Mouse (Mus musculus): ENCODE data around the gene Cpn2.

The Cpn2 gene

DNA sequence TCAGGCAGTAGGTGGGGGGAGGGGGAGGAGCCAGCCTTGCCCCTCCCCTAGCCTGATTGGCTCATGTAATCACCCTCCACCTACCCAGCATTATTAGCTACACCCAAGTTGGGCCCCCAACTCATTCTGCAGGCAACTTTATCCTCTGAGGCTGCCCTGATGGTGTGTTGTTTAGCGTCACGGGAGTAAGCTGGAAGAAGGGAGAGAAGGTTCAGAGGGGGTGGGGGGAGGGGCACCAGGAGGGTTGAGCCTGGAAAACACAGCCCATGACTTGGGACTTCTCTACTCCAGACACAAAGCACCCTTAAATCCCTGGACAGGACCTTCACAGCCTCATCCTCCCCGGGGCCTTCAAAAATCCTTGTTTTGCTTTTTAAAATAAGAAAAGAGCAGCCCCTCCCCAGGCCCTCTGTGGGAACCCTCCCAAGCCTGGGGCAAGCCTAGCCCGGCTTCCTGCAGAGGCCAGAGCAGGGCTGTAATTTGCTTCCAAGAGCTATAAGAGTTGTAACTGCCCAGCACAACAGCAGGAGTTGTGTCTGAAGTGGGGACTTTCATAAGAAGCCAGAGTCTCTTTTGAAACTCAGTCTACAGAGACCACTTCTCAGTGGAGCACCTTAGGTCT is 13.5 kb upstream of the Cpn2 start:
- DNase-seq (ENCODE audit: low spot score) = no peak

GRCm38 (mm10) chr16:30278406-30278805 is 11.1 kb upstream of the Cpn2 start:
- no peak for DNase-seq (ENCODE audit: low spot score)

DNA sequence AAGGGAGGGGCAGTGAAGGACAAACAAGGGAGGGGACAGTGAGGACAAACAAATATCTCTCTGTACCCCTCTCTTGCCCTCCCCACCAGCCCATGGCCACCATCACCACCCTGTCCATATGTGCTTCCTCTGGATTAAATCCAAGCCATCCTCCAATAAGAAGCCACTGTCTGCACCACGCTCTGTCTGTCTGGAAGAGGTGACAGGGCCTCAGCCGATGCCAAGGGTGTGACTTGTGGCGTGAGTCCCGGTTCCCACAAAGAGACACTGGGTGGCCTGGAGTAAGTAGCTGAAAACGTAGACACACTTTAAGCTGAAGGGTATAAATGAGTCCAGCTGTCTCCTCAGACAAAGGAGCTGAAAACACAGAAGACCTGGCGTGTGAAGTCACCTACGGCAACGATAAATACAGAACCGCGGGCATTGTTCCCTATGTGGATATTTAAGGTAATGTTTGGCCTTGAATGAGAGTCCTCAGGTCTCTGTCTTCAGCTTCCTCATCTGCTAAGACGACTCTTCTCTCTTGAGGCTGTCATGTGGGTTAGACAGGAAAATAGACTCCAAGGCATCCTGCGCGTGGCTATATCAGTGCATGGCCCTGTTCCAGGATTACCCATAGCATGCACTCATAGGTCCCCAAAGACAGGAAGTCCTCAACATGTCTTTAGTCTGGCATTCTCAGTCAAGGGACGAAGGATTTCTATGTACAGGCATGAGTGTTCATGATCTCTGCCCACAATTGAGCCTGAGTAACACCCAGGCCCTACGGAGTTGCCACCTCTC is 8.4 kb upstream of the Cpn2 start:
- no peak for DNase-seq (ENCODE audit: low spot score)

DNA sequence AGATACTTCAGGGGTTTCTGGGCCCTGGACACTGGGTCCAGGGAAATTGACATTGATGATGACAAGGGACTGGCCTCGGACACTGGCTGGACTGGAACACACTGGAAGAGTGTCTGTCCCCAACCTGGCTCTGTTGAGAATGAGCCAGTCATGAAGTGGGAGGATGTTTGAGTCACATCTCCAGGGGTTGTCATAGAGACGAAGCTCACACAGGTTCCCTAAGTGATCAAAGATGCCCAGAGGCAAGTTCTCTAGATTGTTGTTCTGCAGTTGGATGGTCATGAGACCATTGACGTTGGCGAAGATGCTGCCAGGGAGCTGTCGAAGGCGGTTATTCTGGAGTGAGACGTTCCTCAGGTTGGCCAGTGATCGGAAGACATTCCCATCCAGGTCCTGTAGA is 5.8 kb upstream of the Cpn2 start:
- DNase-seq (ENCODE audit: low spot score) = no peak

- DNase-seq (ENCODE audit: low spot score) = no peak
These were observed 4.8 kb upstream of the Cpn2 start for GRCm38 (mm10) chr16:30271941-30272595.

- no peak for DNase-seq (ENCODE audit: low spot score)
These were observed 4.0 kb upstream of the Cpn2 start for GRCm38 (mm10) chr16:30271223-30271761.

- DNase-seq (ENCODE audit: low spot score) = no peak
These were observed 738 bp downstream of the Cpn2 start for GRCm38 (mm10) chr16:30266561-30266960.

GRCm38 (mm10) chr16:30265611-30266010 is 1.7 kb downstream of the Cpn2 start:
- DNase-seq (ENCODE audit: low spot score) = no peak

DNA sequence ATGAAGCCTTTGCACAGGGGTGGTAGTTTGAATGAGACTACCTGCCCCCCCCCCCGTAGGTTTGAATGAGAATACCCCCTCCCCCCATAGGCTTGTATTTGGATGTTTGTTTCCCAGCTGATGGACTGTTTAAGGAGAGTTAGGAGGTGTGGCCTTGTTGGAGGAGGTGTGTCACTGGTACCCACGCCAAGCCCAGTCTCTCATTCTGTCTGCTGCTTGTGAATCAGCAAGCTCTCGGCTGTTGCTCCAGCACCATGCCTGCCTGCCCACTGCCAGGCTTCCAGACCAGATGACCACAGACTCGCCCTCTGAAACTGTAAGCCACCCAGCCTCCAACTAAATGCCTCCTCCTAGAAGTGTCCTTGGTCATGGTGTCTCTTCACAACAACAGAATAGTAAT is 4.1 kb downstream of the Cpn2 start:
- DNase-seq (ENCODE audit: low spot score) = no peak

GRCm38 (mm10) chr16:30262664-30263063 is 4.6 kb downstream of the Cpn2 start:
- no peak for DNase-seq (ENCODE audit: low spot score)

GRCm38 (mm10) chr16:30262157-30262556 is 5.1 kb downstream of the Cpn2 start:
- no peak for DNase-seq (ENCODE audit: low spot score)

DNA sequence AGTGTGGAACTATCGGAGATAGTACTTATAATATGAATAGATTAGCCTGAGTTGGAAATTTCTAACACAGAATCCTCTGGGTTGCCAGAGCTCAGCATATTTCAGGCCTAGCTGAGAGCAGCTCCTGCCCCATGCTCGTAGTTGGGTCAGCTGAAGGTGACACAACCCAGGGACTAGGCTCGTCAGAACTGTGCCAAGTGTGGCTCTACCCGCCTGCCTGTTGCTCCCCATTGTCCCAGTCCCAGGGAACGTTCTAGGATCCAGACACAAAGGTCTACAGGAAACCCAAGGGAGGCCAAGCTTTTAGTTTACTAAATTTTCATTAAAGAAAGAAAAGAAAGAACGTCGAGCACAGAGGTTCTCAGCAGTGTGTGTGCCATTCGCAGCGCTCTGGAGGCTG is 6.0 kb downstream of the Cpn2 start:
- no peak for DNase-seq (ENCODE audit: low spot score)

GRCm38 (mm10) chr16:30260012-30260635 is 7.2 kb downstream of the Cpn2 start:
- DNase-seq (ENCODE audit: low spot score) = no peak

DNA sequence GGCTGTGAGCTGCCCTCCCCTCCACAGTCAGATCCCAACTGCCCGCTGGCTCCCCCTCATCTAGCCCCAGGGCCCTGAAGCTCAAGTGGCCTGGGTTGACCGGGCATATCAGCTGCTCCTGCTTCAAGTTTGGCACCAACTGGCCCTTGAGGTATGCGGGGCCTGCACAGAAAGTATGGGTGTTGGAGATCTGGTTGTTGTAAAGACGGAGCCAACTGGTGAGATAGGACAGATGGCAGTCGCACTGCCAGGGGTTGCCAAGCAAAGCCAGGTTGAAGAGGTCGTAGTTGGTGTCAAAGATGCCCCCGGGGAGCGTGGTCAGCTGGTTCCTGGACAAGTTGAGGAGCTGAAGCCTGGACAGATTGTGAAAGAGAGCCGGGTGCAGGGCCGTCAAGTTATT is 7.9 kb downstream of the Cpn2 start:
- DNase-seq (ENCODE audit: low spot score) = no peak

GRCm38 (mm10) chr16:30258441-30258840 is 8.9 kb downstream of the Cpn2 start:
- DNase-seq (ENCODE audit: low spot score) = no peak

- DNase-seq (ENCODE audit: low spot score) = no peak
These were observed 9.6 kb downstream of the Cpn2 start for GRCm38 (mm10) chr16:30257718-30258117.

- no peak for DNase-seq (ENCODE audit: low spot score)
These were observed 12.2 kb downstream of the Cpn2 start for GRCm38 (mm10) chr16:30255061-30255460.

- no peak for DNase-seq (ENCODE audit: low spot score)
These were observed 13.4 kb downstream of the Cpn2 start for GRCm38 (mm10) chr16:30253900-30254299.

GRCm38 (mm10) chr16:30253374-30253773 is 13.9 kb downstream of the Cpn2 start:
- DNase-seq (ENCODE audit: low spot score) = no peak

- peak; percentile 66 for DNase-seq (ENCODE audit: low spot score)
These were observed 15.3 kb downstream of the Cpn2 start for GRCm38 (mm10) chr16:30252003-30252418.

DNA sequence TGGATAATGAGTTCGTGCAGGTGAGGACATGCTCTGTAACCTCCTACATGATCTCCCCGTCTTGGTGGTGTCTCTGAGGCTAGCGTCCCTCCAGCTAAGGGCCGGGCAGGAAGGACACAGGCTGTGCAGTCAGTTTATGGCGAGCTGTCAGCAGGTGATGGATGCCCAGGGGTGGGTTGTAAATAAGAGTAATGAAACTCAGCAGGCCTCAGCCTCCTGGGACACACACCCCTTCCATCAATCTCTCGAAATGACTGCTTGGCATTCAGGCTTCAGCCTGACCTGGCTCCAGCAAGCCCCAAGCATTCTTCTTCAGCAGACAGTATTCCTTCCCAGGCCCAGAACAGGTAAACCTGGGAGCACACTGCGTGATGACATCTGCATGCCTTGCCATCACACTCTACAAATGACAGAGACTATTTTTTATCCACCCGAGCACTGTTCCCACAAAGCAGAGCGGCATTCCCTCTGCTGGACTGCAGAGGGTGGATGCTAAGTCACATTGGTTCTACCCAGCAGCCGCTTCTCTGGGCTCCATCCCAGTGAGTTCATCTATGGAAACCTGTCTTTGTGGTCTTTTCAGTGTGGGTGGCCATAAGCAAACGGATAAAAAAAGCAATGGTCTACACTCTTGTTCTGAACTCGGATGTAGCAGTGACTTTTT is 23.1 kb downstream of the Cpn2 start:
- DNase-seq (ENCODE audit: low spot score) = no peak

GRCm38 (mm10) chr16:30241623-30242022 is 25.7 kb downstream of the Cpn2 start:
- DNase-seq (ENCODE audit: low spot score) = no peak
